ENCODE assay signal across 13 mouse cellular contexts in genomic region chr16:25532519-25533205, GRCm38 (mm10).
DNase-seq lines count a peak whose midpoint lies in the region; ATAC-seq and TF ChIP-seq lines count a peak whose summit lies in the region.
"Had no signal": no experiment of that assay in that cellular context is flagged by ENCODE, and none has a peak within 500 bp of the region (broad histone marks: within the 10 kb centered on the region; RNA-seq: fewer than 3 reads in every experiment).

No protein-coding gene starts in this region.

- no peak overlapping the region for H3K4me2 ChIP-seq in forebrain, embryonic 13.5 days
- no peak overlapping the region for H3K4me2 ChIP-seq in forebrain, embryonic 11.5 days (ENCODE audit: low read depth, low read length, severe bottlenecking)
- H3K4me2 ChIP-seq in kidney, embryonic 14.5 days (replicated peaks; ENCODE audit: low read depth, low read length), result no peak overlapping the region
- H3K4me2 ChIP-seq: heart, embryonic 13.5 days; intestine, embryonic 15.5 days; midbrain, embryonic 12.5 days had no signal

- no peak for TF ChIP-seq POLR2A in kidney, adult 2 months (IDR thresholded peaks at IDR 0.05; ENCODE audit: low read depth, low read length)
- TF ChIP-seq POLR2A in olfactory bulb, adult 2 months (IDR thresholded peaks at IDR 0.05; ENCODE audit: insufficient read depth, low read depth, low read length), result no peak

- no peak for DNase-seq in forebrain, embryonic 11.5 days (ENCODE audit: low spot score)
- DNase-seq in kidney, adult 2 months, result no peak
- peak; percentile 26 to 46 for DNase-seq in right cerebral cortex, postnatal 10 days (ENCODE audit: low spot score in 2 of 2)
- DNase-seq in right cerebral cortex, postnatal 25 days, result no peak
- DNase-seq: liver; thymus, postnatal 25 days had no signal

- 75% methylated on average over 3 of the region's 3 CpGs for WGBS in forebrain, embryonic 13.5 days
- WGBS in forebrain, embryonic 11.5 days, result 88% methylated on average over 3 of the region's 3 CpGs
- WGBS in kidney, adult 2 months, result 75% methylated on average over 3 of the region's 3 CpGs
- 87% methylated on average over 3 of the region's 3 CpGs for WGBS in kidney, embryonic 14.5 days
- WGBS in olfactory bulb, adult 2 months, result 84% methylated on average over 3 of the region's 3 CpGs

- H3K36me3 ChIP-seq in forebrain, embryonic 13.5 days (ENCODE audit: poor library complexity, severe bottlenecking), result no peaks in the 10 kb centered on the region
- H3K36me3 ChIP-seq in forebrain, embryonic 11.5 days (ENCODE audit: control insufficient read depth, insufficient read depth, low read length), result no peaks in the 10 kb centered on the region
- H3K36me3 ChIP-seq in kidney, adult 2 months (ENCODE audit: control insufficient read depth, insufficient read depth, low read length), result no peaks in the 10 kb centered on the region
- H3K36me3 ChIP-seq in kidney, embryonic 14.5 days (ENCODE audit: control insufficient read depth, insufficient read depth, low read length), result no peaks in the 10 kb centered on the region
- H3K36me3 ChIP-seq: heart, embryonic 13.5 days; intestine, embryonic 15.5 days; midbrain, embryonic 12.5 days had no signal

- no peak overlapping the region for H3K27ac ChIP-seq in forebrain, embryonic 13.5 days
- no peak overlapping the region for H3K27ac ChIP-seq in forebrain, embryonic 11.5 days (ENCODE audit: low read depth, low read length)
- peak overlapping the region; percentile 28 for H3K27ac ChIP-seq in kidney, adult 2 months (ENCODE audit: insufficient read depth, low read depth, low read length)
- no peak overlapping the region for H3K27ac ChIP-seq in kidney, embryonic 14.5 days (ENCODE audit: low read depth, low read length)
- peak overlapping the region; percentile 2; the same call in 1 of the 2 replicates for H3K27ac ChIP-seq in olfactory bulb, adult 2 months (ENCODE audit: insufficient read depth, low read depth, low read length)
- H3K27ac ChIP-seq: heart, embryonic 13.5 days; intestine, embryonic 15.5 days; midbrain, embryonic 12.5 days had no signal

- no peak overlapping the region for H3K4me3 ChIP-seq in forebrain, embryonic 13.5 days
- H3K4me3 ChIP-seq in forebrain, embryonic 11.5 days (ENCODE audit: low read depth, low read length), result no peak overlapping the region
- no peak overlapping the region for H3K4me3 ChIP-seq in kidney, adult 2 months (ENCODE audit: insufficient read depth, low read depth, low read length)
- H3K4me3 ChIP-seq in kidney, embryonic 14.5 days (ENCODE audit: low read length), result no peak overlapping the region
- no peak overlapping the region for H3K4me3 ChIP-seq in olfactory bulb, adult 2 months (ENCODE audit: insufficient read depth, low read depth, low read length)
- H3K4me3 ChIP-seq: heart, embryonic 13.5 days; intestine, embryonic 15.5 days; midbrain, embryonic 12.5 days had no signal

- 0 out of 2 replicates have a peak, but pooled peaks have one; percentile 4 for ATAC-seq in forebrain, embryonic 13.5 days
- no peak for ATAC-seq in forebrain, embryonic 11.5 days (replicated peaks; ENCODE audit: low FRiP score)
- ATAC-seq in kidney, embryonic 14.5 days (ENCODE audit: low FRiP score, low TSS enrichment), result no peak
- no peak for ATAC-seq in megakaryocyte progenitor cell, adult 5-6 weeks (replicated peaks; ENCODE audit: poor library complexity)
- ATAC-seq: intestine, embryonic 15.5 days had no signal

- H3K9ac ChIP-seq in forebrain, embryonic 13.5 days, result no peak overlapping the region
- H3K9ac ChIP-seq in forebrain, embryonic 11.5 days (ENCODE audit: low read length), result no peak overlapping the region
- H3K9ac ChIP-seq in kidney, embryonic 14.5 days (ENCODE audit: low read depth, low read length), result no peak overlapping the region
- H3K9ac ChIP-seq: heart, embryonic 13.5 days; intestine, embryonic 15.5 days; midbrain, embryonic 12.5 days had no signal

- H3K9me3 ChIP-seq in forebrain, embryonic 13.5 days (replicated peaks), result no peaks in the 10 kb centered on the region
- no peaks in the 10 kb centered on the region for H3K9me3 ChIP-seq in forebrain, embryonic 11.5 days (ENCODE audit: control insufficient read depth, low read length)
- H3K9me3 ChIP-seq in kidney, embryonic 14.5 days (ENCODE audit: control insufficient read depth, low read length), result no peaks in the 10 kb centered on the region
- H3K9me3 ChIP-seq: heart, embryonic 13.5 days; intestine, embryonic 15.5 days; midbrain, embryonic 12.5 days had no signal

- H3K27me3 ChIP-seq in forebrain, embryonic 13.5 days, result no peaks in the 10 kb centered on the region
- no peaks in the 10 kb centered on the region for H3K27me3 ChIP-seq in forebrain, embryonic 11.5 days (ENCODE audit: control insufficient read depth, insufficient read depth, low read length)
- H3K27me3 ChIP-seq in kidney, adult 2 months (replicated peaks; ENCODE audit: control insufficient read depth, insufficient read depth, low read length), result no peaks in the 10 kb centered on the region
- no peaks in the 10 kb centered on the region for H3K27me3 ChIP-seq in kidney, embryonic 14.5 days (ENCODE audit: control insufficient read depth, insufficient read depth, low read length)
- H3K27me3 ChIP-seq: heart, embryonic 13.5 days; intestine, embryonic 15.5 days; midbrain, embryonic 12.5 days had no signal

- TF ChIP-seq CTCF in kidney, adult 2 months (conservative IDR thresholded peaks at IDR 0.05; ENCODE audit: insufficient read depth, insufficient read length, low read depth, low read length), result no peak
- TF ChIP-seq CTCF in olfactory bulb, adult 2 months (IDR thresholded peaks at IDR 0.05; ENCODE audit: insufficient read depth, low read depth, low read length), result no peak

- H3K4me1 ChIP-seq in forebrain, embryonic 13.5 days, result no peaks in the 10 kb centered on the region
- no peaks in the 10 kb centered on the region for H3K4me1 ChIP-seq in forebrain, embryonic 11.5 days (replicated peaks; ENCODE audit: control insufficient read depth, insufficient read depth, low read length)
- peaks cover 11% of the 10 kb centered on the region for H3K4me1 ChIP-seq in kidney, adult 2 months (ENCODE audit: control insufficient read depth, insufficient read depth, low read length)
- H3K4me1 ChIP-seq in kidney, embryonic 14.5 days (ENCODE audit: control insufficient read depth, insufficient read depth, low read length), result no peaks in the 10 kb centered on the region
- no peaks in the 10 kb centered on the region for H3K4me1 ChIP-seq in olfactory bulb, adult 2 months (ENCODE audit: control insufficient read depth, insufficient read depth, low read length)
- H3K4me1 ChIP-seq: heart, embryonic 13.5 days; intestine, embryonic 15.5 days; midbrain, embryonic 12.5 days had no signal

Comparison
In these comparisons a context has a peak if more than half of its experiments do, and no peak if none do; other contexts are left out.
1. H3K27ac ChIP-seq: peak in kidney, adult 2 months (single experiment) and olfactory bulb, adult 2 months (single experiment); none in forebrain, embryonic 13.5 days (single experiment), forebrain, embryonic 11.5 days (single experiment) and kidney, embryonic 14.5 days (single experiment).
2. DNase-seq: peak in right cerebral cortex, postnatal 10 days (2 of 2); none in forebrain, embryonic 11.5 days (single experiment), kidney, adult 2 months (single experiment) and right cerebral cortex, postnatal 25 days (single experiment).